Mouse (Mus musculus) B cell, adult 2 months (primary cell): ENCODE data around the gene Gm2956.
"Not testable (repeated sequence)": the region's sequence is repeated elsewhere in the genome, so short reads cannot be mapped to it uniquely, and the experiment has no call there.

Source experiments
- DNase-seq, 2 experiments: peaks; one replicate each; pipeline ENCODE4 v3.0.0; 2022

The Gm2956 gene

DNA sequence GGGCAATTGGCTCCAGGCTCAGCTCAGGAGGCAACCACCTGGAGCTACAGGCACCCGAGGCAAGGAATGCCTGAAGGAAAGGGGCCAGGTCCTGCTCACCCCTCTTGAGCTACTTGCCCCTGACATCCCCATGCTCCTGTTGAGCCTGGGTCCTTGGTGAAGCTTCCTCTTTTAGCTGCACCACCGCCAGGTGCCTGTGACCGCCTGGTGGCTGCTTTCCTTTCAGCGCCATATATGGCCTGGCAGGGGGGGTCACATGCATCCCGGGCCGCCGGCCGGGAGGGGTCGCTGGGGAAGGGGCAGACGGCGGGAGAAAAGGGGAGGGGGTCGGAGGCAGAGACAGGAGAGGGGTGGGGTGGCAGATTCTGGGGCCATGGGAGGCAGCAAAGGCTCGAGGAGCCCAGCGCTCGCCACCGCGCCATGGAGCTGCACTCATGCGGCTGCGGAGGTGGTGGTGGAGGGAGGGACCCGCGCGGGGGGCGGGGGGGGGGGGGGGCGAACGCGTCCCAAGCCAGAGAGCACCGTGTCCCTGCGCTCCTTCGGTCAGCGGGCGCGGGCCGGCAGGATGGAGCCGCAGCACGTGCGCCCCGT is at the start of gene Gm2956:
TSS of gene Gm2956 (plus strand) at position 541 of the 591 bp plus-strand sequence.
- not testable (repeated sequence) for DNase-seq

DNA sequence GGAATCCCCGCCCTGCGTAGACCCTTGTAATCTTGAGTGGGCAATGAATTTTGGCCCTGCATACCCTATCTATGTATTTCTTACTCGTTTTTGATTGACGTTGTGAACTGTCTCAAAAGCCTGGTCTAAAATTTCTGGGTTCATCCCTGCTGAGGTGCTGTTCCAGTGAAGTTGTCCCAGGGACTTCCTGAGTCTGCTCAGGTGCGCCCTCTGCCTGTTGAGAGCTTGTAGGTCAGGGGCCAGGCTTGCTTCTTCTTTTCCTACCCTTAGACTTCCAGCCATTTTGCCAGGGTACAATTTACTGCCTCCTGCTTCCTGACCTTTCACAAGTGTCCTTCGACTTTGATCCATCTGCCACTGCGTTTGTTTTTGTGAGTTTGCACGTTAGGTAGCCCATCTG is 979 bp downstream of the Gm2956 start:
- DNase-seq = not testable (repeated sequence)

DNA sequence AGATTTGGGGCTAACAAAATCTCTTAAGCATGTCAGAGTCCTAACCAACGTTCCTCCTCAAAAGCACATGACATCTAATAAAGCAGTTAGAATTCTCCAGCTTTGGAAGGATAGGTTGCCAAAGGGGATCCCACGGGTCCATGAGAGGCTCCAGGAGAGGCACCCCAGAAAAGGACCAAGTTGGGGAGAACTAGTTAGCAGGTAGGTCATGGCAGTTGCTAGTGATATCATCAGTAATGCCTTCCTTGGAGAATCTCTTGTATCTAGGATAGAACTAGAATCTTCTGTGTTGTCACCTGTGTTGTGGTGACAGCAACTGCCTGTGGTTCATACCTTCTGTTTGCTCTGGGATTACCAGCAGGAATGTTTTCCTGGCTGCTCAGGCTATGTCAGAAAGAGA is 62.4 kb downstream of the Gm2956 start, which contains the start of gene Gm10413:
TSS of gene Gm10413 (plus strand) at position 301 of the 400 bp plus-strand sequence.
- DNase-seq = not testable (repeated sequence)
